Mouse (Mus musculus): Measurements from ENCODE around the gene Bmp15.

GRCm38 (mm10) chrX:6345273-6345959 lies 24.9 kb upstream of the Bmp15 start:
- TF ChIP-seq CTCF (IDR thresholded peaks at IDR 0.05; ENCODE audit: borderline replicate concordance, insufficient read depth, low read length): no peak
- no peak for TF ChIP-seq POLR2A (IDR thresholded peaks at IDR 0.05; ENCODE audit: low read depth, low read length)

Measured in embryonic fibroblast, embryonic 13.5 days (primary cell).